ENCODE assay signal across 27 mouse cellular contexts in the genomic region with DNA sequence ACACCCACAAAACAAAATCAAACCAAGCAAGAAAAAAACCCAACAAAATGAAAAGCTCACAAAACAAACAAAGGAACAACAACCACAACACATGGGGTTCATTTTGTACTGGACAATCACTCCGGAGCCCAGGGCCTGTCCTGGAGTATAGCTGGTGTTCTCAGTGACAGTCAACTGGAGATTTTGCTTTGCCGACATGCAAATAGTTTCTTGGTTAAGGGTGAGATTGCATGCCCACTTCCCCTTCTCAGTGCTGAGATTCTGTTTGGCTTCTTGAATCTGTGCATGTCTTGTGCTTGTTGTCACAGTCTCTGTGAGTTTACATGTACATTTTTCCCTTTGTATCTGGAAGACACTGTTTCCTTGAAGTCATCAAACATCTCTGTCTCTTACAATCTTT.
"Had no signal": no experiment of that assay in that cellular context is flagged by ENCODE, and none has a peak within 500 bp of the region (broad histone marks: within the 10 kb centered on the region; RNA-seq: fewer than 3 reads in every experiment).

No protein-coding gene starts in this region.

- H3K9me3 ChIP-seq: embryonic facial prominence, embryonic 12.5 days; embryonic facial prominence, embryonic 13.5 days; embryonic facial prominence, embryonic 15.5 days; forebrain, embryonic 10.5 days; forebrain, embryonic 12.5 days; forebrain, embryonic 13.5 days; forebrain, embryonic 15.5 days; heart, embryonic 10.5 days had no signal

- H3K4me3 ChIP-seq: embryonic facial prominence, embryonic 12.5 days; embryonic facial prominence, embryonic 13.5 days; embryonic facial prominence, embryonic 15.5 days; erythroblast, embryonic 14.5 days; forebrain, embryonic 10.5 days; forebrain, embryonic 12.5 days; forebrain, embryonic 13.5 days; forebrain, embryonic 15.5 days; gastrocnemius, adult 2 months; heart, adult 2 months; heart, embryonic 10.5 days had no signal

- H3K36me3 ChIP-seq: embryonic facial prominence, embryonic 12.5 days; embryonic facial prominence, embryonic 13.5 days; embryonic facial prominence, embryonic 15.5 days; forebrain, embryonic 10.5 days; forebrain, embryonic 12.5 days; forebrain, embryonic 15.5 days; heart, embryonic 10.5 days had no signal

- H3K4me2 ChIP-seq: embryonic facial prominence, embryonic 12.5 days; embryonic facial prominence, embryonic 13.5 days; embryonic facial prominence, embryonic 15.5 days; forebrain, embryonic 12.5 days; forebrain, embryonic 13.5 days; forebrain, embryonic 15.5 days had no signal

- H3K27ac ChIP-seq: embryonic facial prominence, embryonic 12.5 days; embryonic facial prominence, embryonic 13.5 days; embryonic facial prominence, embryonic 15.5 days; forebrain, embryonic 10.5 days; forebrain, embryonic 12.5 days; forebrain, embryonic 13.5 days; forebrain, embryonic 15.5 days; gastrocnemius, adult 2 months; heart, adult 2 months; heart, embryonic 10.5 days had no signal

- H3K4me1 ChIP-seq: embryonic facial prominence, embryonic 12.5 days; embryonic facial prominence, embryonic 13.5 days; embryonic facial prominence, embryonic 15.5 days; forebrain, embryonic 10.5 days; forebrain, embryonic 12.5 days; forebrain, embryonic 13.5 days; forebrain, embryonic 15.5 days; heart, embryonic 10.5 days had no signal

- H3K27me3 ChIP-seq: embryonic facial prominence, embryonic 12.5 days; embryonic facial prominence, embryonic 13.5 days; embryonic facial prominence, embryonic 15.5 days; forebrain, embryonic 12.5 days; forebrain, embryonic 13.5 days; forebrain, embryonic 15.5 days had no signal

- DNase-seq: cerebellum, adult 9-10 months; cerebellum, adult 9-11 months; cerebellum, postnatal 10 days; cerebellum, postnatal 14 days; cerebellum, postnatal 25 days; cerebellum, postnatal 36 days; embryo, embryonic 11 days; forebrain, postnatal 0 days; gastrocnemius, adult 2 months; gastrocnemius, postnatal 10 days; gastrocnemius, postnatal 14 days; gastrocnemius, postnatal 25 days; gastrocnemius, postnatal 36 days; heart, adult 11 months; heart, adult 18-20 months; heart, adult 2 months had no signal

- ATAC-seq: forebrain, embryonic 13.5 days; forebrain, embryonic 14.5 days; forebrain, embryonic 15.5 days; forebrain, embryonic 16.5 days; forebrain, postnatal 0 days had no signal

- H3K9ac ChIP-seq: embryonic facial prominence, embryonic 12.5 days; embryonic facial prominence, embryonic 13.5 days; embryonic facial prominence, embryonic 15.5 days; forebrain, embryonic 12.5 days; forebrain, embryonic 13.5 days; forebrain, embryonic 15.5 days; forebrain, postnatal 0 days had no signal
